ENCODE assay signal across 29 mouse cellular contexts in the genomic region with DNA sequence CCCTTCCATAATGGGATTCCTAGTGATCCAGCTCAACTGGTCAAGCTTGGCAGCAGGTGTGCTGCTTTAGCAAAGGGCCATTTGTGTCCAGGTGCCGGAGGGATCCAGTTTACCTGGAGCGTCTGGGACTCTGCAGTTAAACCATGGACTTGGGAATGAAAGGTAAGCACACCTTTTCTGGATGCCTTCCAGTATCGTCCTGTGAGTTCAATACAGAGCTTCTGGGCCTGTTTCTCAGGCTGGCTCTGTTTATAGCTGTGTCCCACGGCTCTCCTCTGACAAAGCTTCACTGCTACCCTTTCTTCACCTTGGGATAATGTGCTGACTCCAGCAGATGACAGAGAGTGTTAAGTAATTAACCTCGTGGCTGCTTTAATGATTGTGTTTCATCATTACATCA. TPM values are rescaled to one million over a fixed set of nuclear protein-coding genes. Genes with fewer than 3 reads are reported as not detected.
DNase-seq lines count a peak whose midpoint lies in the region; ATAC-seq and TF ChIP-seq lines count a peak whose summit lies in the region.
"Had no signal": no experiment of that assay in that cellular context is flagged by ENCODE, and none has a peak within 500 bp of the region (broad histone marks: within the 10 kb centered on the region; RNA-seq: fewer than 3 reads in every experiment).

No protein-coding gene starts in this region.

- no peak for TF ChIP-seq CTCF in gastrocnemius, adult 2 months (IDR thresholded peaks at IDR 0.05)
- TF ChIP-seq CTCF in liver, adult 2 months (IDR thresholded peaks at IDR 0.05; ENCODE audit: low read depth, low read length) = no peak
- TF ChIP-seq CTCF in small intestine, adult 2 months (IDR thresholded peaks at IDR 0.05; ENCODE audit: extremely low read depth, insufficient read length, insufficient replicate concordance, low read depth, low read length) = no peak

- intact Hi-C loops in gastrocnemius, adult 2 months (cut with DNase I) = no loop called here
- intact Hi-C loops in gastrocnemius, postnatal 14 days (cut with DNase I; ENCODE audit: low total_unique reads) = no loop called here

- no peaks in the 10 kb centered on the region for H3K27me3 ChIP-seq in liver, adult 2 months (ENCODE audit: control insufficient read depth, insufficient read depth, low read length)
- H3K27me3 ChIP-seq in small intestine, adult 2 months (ENCODE audit: control insufficient read depth, insufficient read depth, low read length) = no peaks in the 10 kb centered on the region
- H3K27me3 ChIP-seq: CH12.LX; hindbrain, embryonic 12.5 days; liver, embryonic 13.5 days; neural tube, embryonic 12.5 days had no signal

- no peak for ATAC-seq in monocyte, adult 5-6 weeks (replicated peaks; ENCODE audit: insufficient number of reproducible peaks, low FRiP score, low TSS enrichment, poor library complexity, severe bottlenecking)
- ATAC-seq: forebrain, embryonic 14.5 days had no signal

- no peaks in the 10 kb centered on the region for H3K79me2 ChIP-seq in liver, adult 2 months (ENCODE audit: control insufficient read depth, insufficient read depth, low read length)

- H3K27ac ChIP-seq in gastrocnemius, adult 2 months = 0 out of 2 replicates have a peak overlapping the region, but pooled peaks have one; percentile 6
- peak overlapping the region; percentile 94 for H3K27ac ChIP-seq in liver, adult 2 months (replicated peaks; ENCODE audit: insufficient read depth, low read depth, low read length)
- H3K27ac ChIP-seq in small intestine, adult 2 months (ENCODE audit: insufficient read depth, low read depth, low read length) = peak overlapping the region; percentile 86
- H3K27ac ChIP-seq: hindbrain, embryonic 12.5 days; liver, embryonic 13.5 days; macrophage; midbrain, embryonic 10.5 days; neural tube, embryonic 12.5 days had no signal

- TF ChIP-seq POLR2A in liver, adult 2 months (IDR thresholded peaks at IDR 0.05; ENCODE audit: extremely low read depth, insufficient read depth, low read length) = no peak
- TF ChIP-seq POLR2A in small intestine, adult 2 months (IDR thresholded peaks at IDR 0.05; ENCODE audit: low read depth, low read length) = no peak

- H3K4me1 ChIP-seq in liver, adult 2 months (ENCODE audit: control insufficient read depth, insufficient read depth, low read length) = peaks cover 32% of the 10 kb centered on the region
- peaks cover 15% of the 10 kb centered on the region; the same call in 1 of the 2 replicates for H3K4me1 ChIP-seq in small intestine, adult 2 months (ENCODE audit: control insufficient read depth, insufficient read depth, insufficient read length, low read length)
- H3K4me1 ChIP-seq: hindbrain, embryonic 12.5 days; liver, embryonic 13.5 days; midbrain, embryonic 10.5 days; neural tube, embryonic 12.5 days had no signal

- no peak for DNase-seq in gastrocnemius, adult 2 months
- no peak for DNase-seq in gastrocnemius, postnatal 14 days
- DNase-seq in liver, adult 2 months (ENCODE audit: extremely low read depth, low read depth, low spot score) = peak; percentile 94
- DNase-seq in liver = no peak
- peak; percentile 13 for DNase-seq in kidney, adult 9 months
- DNase-seq in thymus, postnatal 25 days = no peak
- DNase-seq: adrenal gland, postnatal 25 days; cerebellum, adult 2 months; cerebellum, postnatal 36 days; gastrocnemius, postnatal 25 days; heart, postnatal 10 days; left cerebral cortex, postnatal 4 days; liver, embryonic 13.5 days; thymus, adult 2 months had no signal

- WGBS in liver, adult 2 months = 21% methylated on average over 5 of the region's 5 CpGs
- WGBS in small intestine, adult 2 months = 20% methylated on average over 5 of the region's 5 CpGs

- no peaks in the 10 kb centered on the region for H3K36me3 ChIP-seq in liver, adult 2 months (ENCODE audit: control insufficient read depth, insufficient read depth, low read length)
- no peaks in the 10 kb centered on the region for H3K36me3 ChIP-seq in small intestine, adult 2 months (ENCODE audit: control insufficient read depth, insufficient read depth, low read length)
- H3K36me3 ChIP-seq: hindbrain, embryonic 12.5 days; liver, embryonic 13.5 days; midbrain, embryonic 10.5 days; neural tube, embryonic 12.5 days had no signal

- no peak overlapping the region for H3K4me3 ChIP-seq in gastrocnemius, adult 2 months
- H3K4me3 ChIP-seq in liver, adult 2 months (ENCODE audit: insufficient read depth, low read depth, low read length) = no peak overlapping the region
- H3K4me3 ChIP-seq in small intestine, adult 2 months (ENCODE audit: low read depth, low read length) = no peak overlapping the region
- H3K4me3 ChIP-seq: erythroblast, embryonic 14.5 days; hindbrain, embryonic 12.5 days; liver, embryonic 13.5 days; midbrain, embryonic 10.5 days; neural tube, embryonic 12.5 days had no signal

- H3K9ac ChIP-seq in liver, adult 2 months (ENCODE audit: low read depth, low read length) = peak overlapping the region; percentile 56; the same call in 1 of the 2 replicates
- H3K9ac ChIP-seq: hindbrain, embryonic 12.5 days; liver, embryonic 13.5 days; neural tube, embryonic 12.5 days had no signal

RNA-seq across cellular contexts. Expression of a gene that starts 39.6 kb away (rescaled TPM):
- total RNA-seq in gastrocnemius, adult 2 months (2021) = not detected
- total RNA-seq in gastrocnemius, postnatal 14 days (2021) = not detected
- total RNA-seq in liver, adult 2 months (2014; rRNA removed) = not detected in 2 replicates
- not detected in 2 replicates for polyA plus RNA-seq in liver, adult 2 months (2012; rRNA removed)
- polyA plus RNA-seq in small intestine, adult 2 months (2012; rRNA removed) = not detected in 2 replicates
- total RNA-seq in monocyte, adult 5-6 weeks (2017) = not detected in 3 replicates
- total RNA-seq: adrenal gland, postnatal 25 days; CH12.LX; gastrocnemius, postnatal 25 days; heart, postnatal 10 days; left cerebral cortex, adult 18-20 months; left cerebral cortex, postnatal 4 days; MEL had no signal
- polyA plus RNA-seq: cerebellum, adult 2 months; erythroblast, embryonic 14.5 days; forebrain, embryonic 14.5 days; heart, embryonic 11.5 days; hindbrain, embryonic 12.5 days; liver, embryonic 13.5 days; lung, embryonic 16.5 days; macrophage; midbrain, embryonic 10.5 days; neural tube, embryonic 12.5 days; spleen, adult 2 months; stomach, embryonic 14.5 days; thymus, adult 2 months had no signal

Comparison
In these comparisons a context has a peak if more than half of its experiments do, and no peak if none do; other contexts are left out.
1. DNase-seq: peak in liver, adult 2 months (single experiment) and kidney, adult 9 months (single experiment); none in gastrocnemius, adult 2 months (single experiment), gastrocnemius, postnatal 14 days (single experiment), liver (single experiment) and thymus, postnatal 25 days (single experiment).
2. H3K27ac ChIP-seq: peak in every context shown above with its lines; median percentile 94 in liver, adult 2 months; 86 in small intestine, adult 2 months; 6 in gastrocnemius, adult 2 months.